Mouse (Mus musculus) cerebellum, adult 11 months (tissue): ENCODE results near the gene Mpp5.

Experiments used
- DNase-seq: peaks from one replicate; pipeline ENCODE4 v3.0.0; 2022

Gene Mpp5

DNA sequence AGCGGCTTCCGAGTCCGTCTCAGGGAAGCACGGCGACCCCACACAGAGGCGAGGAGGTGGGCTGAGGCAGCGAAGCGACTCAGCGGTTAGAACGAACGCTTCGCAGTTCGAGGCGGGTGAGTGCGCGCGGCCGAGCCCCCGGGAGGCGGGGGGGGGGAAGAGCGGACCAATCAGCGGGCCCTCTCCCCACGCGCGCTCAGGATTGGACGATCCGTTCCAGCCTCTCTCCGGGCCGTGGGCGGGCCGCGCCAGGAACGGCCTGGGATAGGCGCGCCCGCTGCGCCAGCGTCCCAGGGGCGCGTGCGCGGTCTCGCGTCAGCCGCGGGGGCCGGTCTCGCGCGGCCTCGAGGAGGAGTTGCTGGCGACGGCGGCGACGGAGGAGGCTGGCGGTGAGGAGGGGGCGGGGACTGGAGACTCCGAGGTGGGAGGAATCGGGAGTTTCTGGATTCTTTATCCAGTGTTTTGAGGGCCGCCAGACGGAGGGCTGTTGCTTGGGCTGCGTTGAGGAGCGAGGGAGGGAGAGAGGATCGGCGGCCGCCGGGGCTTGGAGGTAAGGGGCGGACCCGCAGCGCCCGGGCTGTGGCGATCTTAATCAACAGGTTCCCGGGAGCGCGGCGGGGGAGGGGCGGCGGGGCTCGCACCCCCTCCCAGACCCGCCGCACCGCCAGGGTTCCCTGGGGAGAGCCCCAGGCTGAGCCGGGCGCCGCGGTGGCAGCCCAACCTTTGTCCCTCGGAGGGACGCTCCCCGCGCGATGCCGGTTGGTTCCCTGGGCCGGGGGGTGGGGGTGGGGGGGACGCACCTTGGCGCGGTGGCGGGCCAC lies at the start of gene Mpp5:
Mpp5 (plus strand) TSS at position 351 of the 821 bp plus-strand sequence.
- DNase-seq, result peak; percentile 96

DNA sequence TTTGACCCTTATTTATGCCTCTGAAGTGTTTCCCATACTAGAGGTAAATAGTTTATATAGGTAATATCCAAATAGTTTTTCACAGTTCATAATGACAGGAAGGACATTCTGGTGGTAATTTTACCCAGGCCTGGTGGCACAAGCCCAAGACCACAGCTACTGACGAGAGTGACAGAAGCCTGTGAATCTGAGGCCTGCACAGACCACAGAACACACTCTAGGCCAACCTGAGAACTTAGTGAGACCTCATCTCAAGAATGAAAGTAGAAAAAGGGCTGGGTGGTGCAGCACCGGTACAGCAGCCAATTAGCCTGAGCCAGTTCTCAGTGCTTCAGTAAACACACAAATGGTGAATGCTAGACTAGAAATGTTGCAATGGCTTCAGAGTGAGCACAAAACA lies 30.9 kb upstream of the Mpp5 start:
- DNase-seq, result no peak

DNA sequence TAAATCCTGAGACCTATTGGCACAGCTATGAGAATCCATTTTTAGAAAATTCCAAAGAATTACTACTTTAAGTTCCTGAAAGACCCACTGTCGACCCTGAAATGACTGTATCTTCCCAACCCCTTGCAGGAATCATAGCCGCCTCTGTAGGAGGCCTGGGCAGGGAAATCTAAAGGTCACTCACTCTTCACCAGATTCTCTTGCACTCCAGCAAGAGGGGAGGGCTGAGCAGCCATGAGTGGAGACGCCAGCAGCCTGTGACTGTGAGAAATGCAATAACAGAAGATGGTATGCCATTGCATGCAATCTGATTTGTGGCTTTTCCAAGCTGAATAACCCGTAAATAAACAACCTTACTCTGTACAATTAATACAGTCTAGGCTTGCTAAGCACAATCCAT lies 21.0 kb upstream of the Mpp5 start:
- no peak for DNase-seq

GRCm38 (mm10) chr12:78739633-78740032 lies 9.1 kb upstream of the Mpp5 start:
- DNase-seq, result no peak

DNA sequence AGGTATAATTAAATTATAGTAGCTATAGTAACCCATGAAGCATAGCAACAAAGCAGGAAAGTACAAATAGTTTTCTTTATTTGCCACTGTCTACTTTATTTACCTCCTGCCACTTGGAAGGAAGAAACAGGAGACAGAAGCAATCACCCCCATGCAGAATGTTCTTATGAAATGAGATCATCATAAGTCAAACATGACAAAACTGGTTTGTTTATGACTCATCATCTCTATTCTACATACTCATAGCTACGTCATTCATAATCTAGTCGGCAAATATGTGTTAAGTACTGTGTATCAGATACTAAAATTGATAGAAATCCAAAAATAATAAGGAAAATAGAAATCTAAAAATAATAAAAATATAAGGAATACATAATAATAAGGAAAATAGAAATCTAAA lies 8.4 kb upstream of the Mpp5 start:
- DNase-seq, result no peak

DNA sequence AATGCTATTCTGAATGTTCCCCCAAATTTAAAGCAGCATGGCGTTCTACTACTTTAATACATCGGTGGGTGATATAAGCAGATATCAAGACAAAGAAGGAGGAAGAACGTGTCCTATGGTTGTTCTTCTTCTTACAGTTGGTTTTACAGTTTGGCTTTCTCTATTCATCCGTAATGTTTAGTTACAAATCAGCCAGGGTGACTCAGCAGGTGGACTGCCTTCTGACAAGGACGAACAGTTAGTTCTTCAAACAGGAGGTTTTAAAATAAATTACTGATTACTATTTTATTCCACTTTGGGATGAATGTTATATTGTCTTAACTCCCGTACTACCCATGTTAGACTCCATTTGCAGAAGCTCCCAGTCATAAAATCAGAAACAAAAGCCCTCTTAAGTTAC lies 2.5 kb upstream of the Mpp5 start:
- no peak for DNase-seq

DNA sequence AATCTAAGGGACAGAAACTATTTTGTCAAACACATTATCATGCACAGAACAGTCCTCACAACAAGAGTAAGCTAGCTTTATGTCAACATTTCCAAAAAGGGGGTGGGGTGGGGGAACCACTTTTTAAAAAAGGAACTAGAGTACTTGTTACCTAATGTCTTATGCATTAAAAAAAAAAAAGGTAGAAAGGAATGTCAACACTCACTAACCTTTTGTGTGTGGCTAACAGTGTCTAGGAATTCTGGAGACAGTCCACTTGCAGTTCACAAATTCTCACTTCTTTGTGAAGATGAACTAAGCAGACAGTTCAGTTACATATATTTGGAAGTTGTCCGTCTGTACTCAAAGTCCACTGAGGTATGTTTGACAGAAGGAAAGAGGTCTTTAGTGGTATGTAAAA lies 1.3 kb upstream of the Mpp5 start:
- DNase-seq, result no peak

DNA sequence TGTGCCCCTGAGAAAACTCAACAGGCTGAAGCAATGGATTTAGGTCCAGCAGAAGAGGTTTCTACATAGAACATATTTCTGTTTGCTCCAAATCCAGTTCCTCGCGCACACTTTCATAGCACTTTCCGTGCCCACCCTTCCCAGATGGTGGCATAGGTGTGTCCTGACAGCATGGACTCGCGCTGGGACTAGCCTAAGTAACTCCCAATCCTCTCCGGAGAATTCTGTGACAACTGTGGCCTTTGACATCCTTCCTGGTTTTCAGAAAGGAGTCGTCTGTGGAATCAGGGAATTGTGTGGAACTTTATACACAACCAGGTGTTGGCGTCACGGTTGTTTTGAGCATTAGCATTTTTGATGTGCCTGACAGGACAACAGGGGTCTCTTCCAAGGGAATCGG lies 594 bp upstream of the Mpp5 start:
- DNase-seq, result no peak

- DNase-seq, result peak; percentile 42
Measured at GRCm38 (mm10) chr12:78749378-78749801, 683 bp downstream of the Mpp5 start.

GRCm38 (mm10) chr12:78761979-78762378 lies 13.3 kb downstream of the Mpp5 start:
- no peak for DNase-seq

DNA sequence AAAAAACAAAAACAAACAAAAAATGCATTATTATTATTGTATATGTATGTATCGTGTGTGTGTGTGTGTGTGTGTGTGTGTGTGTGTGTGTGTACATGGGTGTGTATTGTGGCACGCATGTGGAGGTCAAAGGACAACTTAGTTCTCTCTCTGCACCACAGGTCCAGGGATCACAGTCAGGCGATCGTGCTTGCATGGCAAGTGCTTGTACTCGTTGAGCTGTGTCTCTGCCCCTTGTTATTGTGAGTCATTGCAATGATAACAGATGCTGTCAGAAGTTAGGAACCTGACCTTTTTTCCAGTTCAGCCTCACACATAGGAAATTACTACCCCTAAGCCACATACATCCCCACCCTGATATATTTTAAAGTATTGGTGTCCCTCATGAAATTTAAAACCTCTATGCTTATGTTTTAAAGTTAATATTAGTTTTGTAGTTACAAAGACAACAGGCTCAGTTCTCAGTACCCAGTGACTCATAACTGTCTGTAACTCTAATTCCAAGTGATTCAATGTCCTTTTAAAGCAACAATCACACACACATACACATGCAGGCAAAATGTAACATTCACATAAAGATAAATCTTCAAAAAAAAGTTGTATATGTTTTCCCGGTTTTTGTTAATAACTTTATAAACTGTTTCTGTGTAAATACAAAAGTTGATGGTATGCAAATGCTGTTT lies 20.5 kb downstream of the Mpp5 start:
- no peak for DNase-seq

GRCm38 (mm10) chr12:78773211-78773610 lies 24.5 kb downstream of the Mpp5 start:
- DNase-seq, result no peak

GRCm38 (mm10) chr12:78777916-78778315 lies 29.2 kb downstream of the Mpp5 start:
- DNase-seq, result no peak

- no peak for DNase-seq
Measured at GRCm38 (mm10) chr12:78778423-78779067, 29.8 kb downstream of the Mpp5 start.

- DNase-seq, result no peak
Measured at GRCm38 (mm10) chr12:78788266-78788873, 39.7 kb downstream of the Mpp5 start.

DNA sequence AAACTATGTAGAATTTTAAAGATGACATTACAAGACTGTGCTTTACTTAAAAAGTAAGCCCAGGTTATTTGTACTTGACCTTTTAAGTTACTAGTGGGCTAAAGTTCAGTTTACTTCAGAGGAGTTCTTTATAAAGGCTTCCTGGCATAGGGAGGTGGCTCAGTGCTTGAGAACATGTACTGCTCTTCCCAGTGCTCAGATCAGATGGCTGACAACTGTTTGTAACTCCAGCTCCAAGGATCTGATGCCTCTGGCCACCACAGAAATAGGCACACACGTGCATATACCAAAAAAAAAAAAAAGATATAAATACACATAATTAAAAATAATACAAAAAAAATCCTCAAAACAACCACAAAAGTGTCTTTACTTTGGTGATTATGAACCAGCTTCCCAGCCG lies 42.1 kb downstream of the Mpp5 start:
- no peak for DNase-seq

DNA sequence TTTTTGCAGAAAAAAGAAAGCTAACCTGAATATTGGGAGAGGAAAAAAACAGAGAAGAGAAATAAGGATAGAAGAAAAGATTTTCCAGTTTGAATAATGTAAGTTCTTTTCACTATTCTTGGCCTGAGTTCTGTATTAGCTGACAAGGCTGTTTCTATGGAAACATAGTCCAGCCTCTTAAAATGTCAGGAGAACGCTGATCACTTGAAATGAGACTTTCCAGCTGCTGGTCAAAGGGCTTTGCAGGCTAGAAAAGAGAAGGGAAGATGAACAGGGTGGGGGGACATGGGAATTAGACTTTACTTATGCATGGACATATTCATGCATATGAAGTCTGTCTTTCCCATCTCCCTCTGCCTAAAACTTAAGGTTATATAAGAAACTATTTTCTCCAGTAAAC lies 45.5 kb downstream of the Mpp5 start:
- DNase-seq, result no peak

GRCm38 (mm10) chr12:78800036-78800435 lies 51.3 kb downstream of the Mpp5 start:
- DNase-seq, result no peak

DNA sequence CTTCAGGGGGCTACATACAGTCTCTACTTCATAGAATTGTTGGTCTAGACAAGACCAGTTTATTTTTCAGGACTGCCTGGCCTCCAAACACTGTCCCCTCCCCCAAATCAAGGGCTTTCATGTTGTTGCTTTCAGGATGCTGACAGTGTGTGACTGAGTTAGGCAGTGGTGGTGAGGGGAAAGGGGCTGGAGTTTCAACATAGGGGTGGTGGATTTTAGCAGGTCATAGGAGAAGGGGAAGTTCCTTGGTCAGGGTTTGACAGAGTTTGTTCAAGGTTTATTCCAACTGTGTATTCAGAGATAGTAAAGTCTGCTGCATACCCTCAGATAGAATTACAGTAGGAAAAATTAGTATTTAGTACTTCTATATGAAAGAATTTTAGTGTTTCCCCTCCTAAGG lies 53.1 kb downstream of the Mpp5 start:
- DNase-seq, result no peak

- DNase-seq, result no peak
Measured at GRCm38 (mm10) chr12:78814437-78814836, 65.7 kb downstream of the Mpp5 start.

DNA sequence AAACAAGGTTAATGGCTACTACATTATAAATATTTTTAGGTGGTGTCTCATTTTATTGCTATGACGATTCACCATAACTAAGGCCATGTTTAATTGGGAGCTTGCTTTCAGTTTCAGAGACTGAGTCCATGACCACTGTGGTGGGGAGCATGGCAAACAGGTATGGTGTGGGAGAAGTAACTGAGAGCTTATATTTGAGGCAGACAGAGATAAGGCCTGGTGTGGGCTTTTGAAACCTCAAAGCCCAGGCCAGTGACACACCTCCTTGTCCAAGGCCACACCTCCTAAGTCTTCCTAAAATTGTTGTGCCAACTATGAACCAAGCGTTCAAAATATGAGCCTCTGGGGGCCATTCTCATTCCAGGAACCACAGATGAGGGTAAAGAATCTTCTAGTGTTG lies 85.8 kb downstream of the Mpp5 start:
- no peak for DNase-seq

DNA sequence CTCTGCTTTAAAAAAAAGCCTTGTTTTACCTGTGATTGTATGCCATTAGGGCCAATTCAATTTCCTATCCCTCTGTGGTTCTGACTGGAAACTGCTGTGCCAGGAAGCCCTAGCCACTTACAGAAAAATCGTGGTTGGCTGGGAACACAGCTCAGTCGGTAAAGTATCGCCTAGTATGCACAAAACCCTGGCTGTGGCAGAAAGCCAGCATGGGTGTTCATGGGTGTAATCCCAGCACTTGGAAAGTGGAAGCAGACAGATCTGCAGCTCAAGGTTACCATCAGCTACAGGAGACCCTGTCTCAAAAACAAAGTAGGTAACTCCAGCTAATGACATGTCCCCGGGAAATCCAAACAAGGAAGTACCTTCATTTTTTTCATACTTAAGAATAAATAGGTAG lies 91.2 kb downstream of the Mpp5 start:
- no peak for DNase-seq

DNA sequence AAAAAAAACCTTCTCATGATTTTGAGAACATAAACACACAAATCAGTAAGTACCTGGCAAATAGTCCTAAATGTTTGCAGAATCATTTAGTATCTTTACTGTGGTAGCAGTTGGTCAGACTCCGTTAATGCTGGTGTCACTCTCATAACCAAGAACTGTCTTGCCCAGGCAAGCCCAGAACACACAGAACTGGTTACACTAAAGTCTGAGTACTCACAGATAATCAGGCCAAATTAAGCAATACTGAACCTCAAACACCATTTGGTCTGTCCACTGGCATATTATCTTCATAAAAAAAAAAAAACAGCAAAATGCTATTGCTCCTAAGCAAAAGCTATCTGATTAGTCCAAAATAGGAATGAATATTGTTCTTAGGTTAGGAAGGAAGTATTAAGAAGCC lies 93.7 kb downstream of the Mpp5 start:
- DNase-seq, result no peak

DNA sequence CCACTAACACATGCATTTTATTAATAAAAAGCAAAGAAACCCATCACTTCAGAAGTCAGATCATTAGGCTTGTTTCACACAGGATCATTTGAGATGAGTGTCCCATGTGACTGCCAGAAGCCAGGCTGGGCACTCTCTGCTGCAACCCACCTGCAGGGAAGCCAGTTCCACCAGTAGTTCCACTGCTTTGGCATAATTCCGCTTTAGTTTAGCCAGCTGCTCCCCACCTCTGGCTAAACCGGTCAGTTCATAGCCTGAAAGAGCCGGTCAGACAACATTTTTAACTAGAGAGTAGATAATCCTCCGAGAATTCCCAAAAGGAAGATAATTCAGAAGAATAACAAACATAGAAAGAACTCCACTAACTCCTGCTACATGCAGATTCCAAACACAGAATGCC lies 99.5 kb downstream of the Mpp5 start:
- no peak for DNase-seq
